Mouse (Mus musculus) midbrain, embryonic 16.5 days (tissue): Measurements from ENCODE around the gene Sox30. TPM values are rescaled to one million over a fixed set of nuclear protein-coding genes. Genes with fewer than 3 reads are reported as not detected.

Experiments
- ATAC-seq: fragments of 200-750 bp; cut with Nextera tagmentation; 2 replicates; pipeline ENCODE4 v1.8.0; 2017; ENCODE audit warnings: moderate TSS enrichment
- H3K27ac ChIP-seq: fragments of 300-500 bp; sonication (generic); 2 replicates; pipeline ENCODE4 v1.5.1; 2014; ENCODE audit warnings: mild to moderate bottlenecking, low read length, mixed read lengths
- H3K27me3 ChIP-seq: fragments of 300-500 bp; sonication (generic); 2 replicates; pipeline ENCODE4 v1.6.1; 2014; ENCODE audit warnings: low read depth, low read length, mixed read lengths; ENCODE audit not compliant: control insufficient read depth, insufficient read depth
- H3K36me3 ChIP-seq: fragments of 300-500 bp; sonication (generic); 2 replicates; pipeline ENCODE4 v1.6.1; 2014; ENCODE audit warnings: mild to moderate bottlenecking, low read length, moderate library complexity, mixed read lengths; ENCODE audit not compliant: control insufficient read depth, insufficient read depth
- H3K4me1 ChIP-seq: fragments of 300-500 bp; sonication (generic); 2 replicates; pipeline ENCODE4 v1.6.1; 2014; ENCODE audit warnings: mild to moderate bottlenecking, low read length, mixed read lengths; ENCODE audit not compliant: control insufficient read depth, insufficient read depth
- H3K4me2 ChIP-seq: fragments of 300-500 bp; sonication (generic); 2 replicates; pipeline ENCODE4 v1.6.1; 2014; ENCODE audit warnings: mild to moderate bottlenecking, low read length, mixed read lengths
- H3K4me3 ChIP-seq: fragments of 300-500 bp; sonication (generic); 2 replicates; pipeline ENCODE4 v1.5.1; 2014; ENCODE audit warnings: low read depth, mild to moderate bottlenecking, low read length, moderate library complexity, mixed read lengths
- H3K9ac ChIP-seq: fragments of 300-500 bp; sonication (generic); 2 replicates; pipeline ENCODE4 v1.6.1; 2014; ENCODE audit warnings: low read depth, low read length, mixed read lengths
- H3K9me3 ChIP-seq: fragments of 300-500 bp; sonication (generic); replicated peaks from 2 replicates; pipeline ENCODE4 v1.6.1; 2014; ENCODE audit warnings: mild to moderate bottlenecking, low read length, mixed read lengths; ENCODE audit not compliant: control insufficient read depth, poor library complexity, severe bottlenecking
- WGBS: fragments of 180-500 bp; shearing (Covaris S2); extraction: QIAGEN DNeasy Blood & Tissue Kit; methylation state at CpG from one replicate; pipeline ENCODE4 v1.1.7; 2014; 5-methylcytosine and 5-hydroxymethylcytosine counted together
- polyA plus RNA-seq: library from polyadenylated mRNA; unstranded; fragments of >200 nt; fragmentation: Nextera tagmentation; extraction: Ambion mirVana; gene quantifications from 2 replicates; pipeline ENCODE4 v1.2.1, GENCODE M21; 2015

The Sox30 gene
- polyA plus RNA-seq, 1 experiment from 2014 or later = 0.08 TPM

DNA sequence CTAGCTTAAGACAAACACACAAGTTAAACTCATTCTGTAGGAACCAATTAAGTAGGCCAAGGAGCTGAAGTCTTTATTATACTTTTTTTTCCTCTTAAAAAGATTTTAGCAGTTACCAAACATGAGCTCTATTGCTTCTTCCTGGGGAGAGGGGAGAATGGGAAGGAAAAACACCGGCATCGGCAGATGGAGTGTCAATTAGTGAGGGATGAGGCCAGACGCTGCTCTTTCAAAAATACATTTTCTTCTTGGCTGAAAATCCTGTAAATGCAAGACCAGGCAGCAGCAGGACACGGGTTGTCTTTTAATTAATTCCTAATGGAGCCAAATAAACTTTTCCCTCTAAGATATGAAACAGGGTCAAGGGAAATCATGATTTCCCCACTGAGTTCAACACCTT is 33.3 kb upstream of the Sox30 start:
- peaks cover 12% of the 10 kb centered on the region for H3K4me1 ChIP-seq
- H3K4me3 ChIP-seq = no peak overlapping the region
- no peaks in the 10 kb centered on the region for H3K27me3 ChIP-seq
- no peak overlapping the region for H3K27ac ChIP-seq
- no peaks in the 10 kb centered on the region for H3K9me3 ChIP-seq
- peaks cover 5% of the 10 kb centered on the region for H3K36me3 ChIP-seq
- 78% methylated on average over 4 of the region's 4 CpGs for WGBS
- no peak overlapping the region for H3K9ac ChIP-seq
- ATAC-seq = no peak
- no peak overlapping the region for H3K4me2 ChIP-seq

DNA sequence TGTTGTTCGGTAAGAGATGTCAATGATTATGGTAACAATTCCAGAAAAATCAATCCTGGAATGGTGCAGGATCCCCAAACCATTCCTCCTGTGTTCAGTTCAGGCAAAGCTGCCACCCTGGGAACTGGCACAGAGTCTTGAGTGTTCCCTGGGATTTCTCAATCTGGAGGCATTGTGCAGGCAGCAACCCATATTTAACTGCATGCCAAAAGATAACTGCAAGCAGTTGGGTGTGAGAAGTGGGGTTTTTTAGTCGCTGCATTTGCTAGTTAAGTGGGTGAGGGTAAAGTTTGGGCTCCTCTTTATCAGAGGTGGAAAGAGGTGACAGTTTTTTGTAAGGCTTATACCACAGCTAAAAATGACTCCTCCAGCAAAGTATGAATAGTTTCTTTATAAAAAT is 32.6 kb upstream of the Sox30 start:
- no peak overlapping the region for H3K9ac ChIP-seq
- peaks cover 8% of the 10 kb centered on the region for H3K4me1 ChIP-seq
- no peaks in the 10 kb centered on the region for H3K9me3 ChIP-seq
- no peak overlapping the region for H3K27ac ChIP-seq
- no peak for ATAC-seq
- H3K4me2 ChIP-seq = no peak overlapping the region
- H3K36me3 ChIP-seq = peaks cover 7% of the 10 kb centered on the region
- H3K27me3 ChIP-seq = no peaks in the 10 kb centered on the region
- H3K4me3 ChIP-seq = no peak overlapping the region
- WGBS = 97% methylated on average over 2 of the region's 2 CpGs

DNA sequence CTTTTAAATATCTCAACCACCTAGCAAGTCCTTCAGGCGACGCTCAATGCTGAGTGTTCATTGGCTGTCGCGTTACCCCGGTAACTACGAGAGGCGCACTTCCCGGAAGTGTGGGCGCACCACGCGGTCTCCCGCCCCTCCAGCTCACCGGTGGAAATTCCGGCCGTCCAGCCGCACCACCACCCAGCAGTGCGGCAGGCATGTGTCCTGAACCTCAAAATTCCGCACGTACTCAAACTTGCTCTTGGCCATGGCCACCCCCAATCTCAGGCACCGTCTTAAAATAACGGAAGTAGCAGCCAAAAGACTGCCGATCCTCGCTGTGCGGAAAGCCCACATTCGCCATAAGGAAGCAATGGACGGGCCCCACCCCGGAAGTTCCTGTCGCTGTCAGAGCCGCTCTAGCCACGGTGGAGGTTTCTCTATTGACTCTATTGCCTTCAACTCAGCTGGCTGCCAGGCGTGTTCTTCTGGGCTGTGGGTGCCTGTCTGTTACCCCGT is 24.9 kb upstream of the Sox30 start, which contains the start of gene Thg1l:
Gene Thg1l, minus strand, starts transcription at position 368 of the 501 bp plus-strand sequence.
- peak within 1 kb of the TSS; percentile 75 for H3K4me3 ChIP-seq
- peak within 1 kb of the TSS; percentile 81 for H3K27ac ChIP-seq
- WGBS = under 1% methylated on average over 32 of the region's 32 CpGs
- H3K36me3 ChIP-seq = peaks cover 2% of the 10 kb centered on the region; the same call in 1 of the 2 replicates
- H3K4me2 ChIP-seq = peak within 1 kb of the TSS; percentile 62
- peak; percentile 99 for ATAC-seq
- H3K9ac ChIP-seq = peak within 1 kb of the TSS; percentile 69; the same call in 1 of the 2 replicates
- peaks cover 4% of the 10 kb centered on the region for H3K4me1 ChIP-seq
- H3K9me3 ChIP-seq = no peaks in the 10 kb centered on the region
- no peaks in the 10 kb centered on the region for H3K27me3 ChIP-seq

DNA sequence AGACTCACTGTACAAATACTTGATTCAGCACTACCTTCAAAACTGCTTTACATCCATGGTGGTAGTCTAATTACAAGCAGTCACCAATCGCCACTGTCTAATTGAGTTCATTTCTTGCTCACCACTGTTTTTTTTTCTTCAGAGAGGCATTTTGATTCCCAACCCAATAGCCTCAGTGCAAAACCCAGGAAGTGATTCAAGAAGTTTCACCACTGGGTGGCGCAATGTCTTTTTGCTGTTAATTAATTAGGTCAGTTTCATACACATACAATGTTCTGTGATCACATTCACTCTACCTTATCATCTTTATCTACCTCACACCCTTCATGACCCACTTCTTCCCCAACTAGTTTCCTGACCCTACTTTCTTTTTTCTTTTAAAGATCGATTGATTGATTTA is 20.5 kb upstream of the Sox30 start:
- no peaks in the 10 kb centered on the region for H3K27me3 ChIP-seq
- H3K9ac ChIP-seq = no peak overlapping the region
- H3K36me3 ChIP-seq = no peaks in the 10 kb centered on the region
- H3K4me3 ChIP-seq = no peak overlapping the region
- no peak overlapping the region for H3K27ac ChIP-seq
- ATAC-seq = no peak
- H3K4me1 ChIP-seq = peaks cover 3% of the 10 kb centered on the region
- H3K4me2 ChIP-seq = no peak overlapping the region
- WGBS = 72% methylated on average over 3 of the region's 3 CpGs
- H3K9me3 ChIP-seq = no peaks in the 10 kb centered on the region

DNA sequence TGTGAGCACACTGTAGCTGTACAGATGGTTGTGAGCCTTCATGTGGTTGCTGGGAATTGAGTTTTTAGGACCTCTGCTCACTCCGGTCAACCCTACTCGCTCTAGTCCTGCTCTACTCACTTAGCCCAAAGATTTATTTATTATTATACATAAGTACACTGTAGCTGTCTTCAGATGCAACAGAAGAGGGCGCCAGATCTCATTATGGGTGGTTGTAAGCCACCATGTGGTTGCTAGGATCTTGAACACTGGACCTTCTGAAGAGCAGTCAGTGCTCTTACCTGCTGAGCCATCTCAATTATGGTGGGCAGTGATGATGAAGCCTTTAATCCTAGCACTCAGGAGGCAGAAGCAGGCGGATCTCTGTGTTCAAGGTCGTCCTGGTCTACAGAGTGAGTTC is 20.1 kb upstream of the Sox30 start:
- WGBS = 81% methylated on average over 5 of the region's 5 CpGs
- no peak overlapping the region for H3K9ac ChIP-seq
- H3K4me2 ChIP-seq = no peak overlapping the region
- H3K4me1 ChIP-seq = no peaks in the 10 kb centered on the region; the same call in 1 of the 2 replicates
- no peak overlapping the region for H3K27ac ChIP-seq
- H3K9me3 ChIP-seq = no peaks in the 10 kb centered on the region
- no peaks in the 10 kb centered on the region for H3K36me3 ChIP-seq
- no peak overlapping the region for H3K4me3 ChIP-seq
- H3K27me3 ChIP-seq = no peaks in the 10 kb centered on the region
- no peak for ATAC-seq

DNA sequence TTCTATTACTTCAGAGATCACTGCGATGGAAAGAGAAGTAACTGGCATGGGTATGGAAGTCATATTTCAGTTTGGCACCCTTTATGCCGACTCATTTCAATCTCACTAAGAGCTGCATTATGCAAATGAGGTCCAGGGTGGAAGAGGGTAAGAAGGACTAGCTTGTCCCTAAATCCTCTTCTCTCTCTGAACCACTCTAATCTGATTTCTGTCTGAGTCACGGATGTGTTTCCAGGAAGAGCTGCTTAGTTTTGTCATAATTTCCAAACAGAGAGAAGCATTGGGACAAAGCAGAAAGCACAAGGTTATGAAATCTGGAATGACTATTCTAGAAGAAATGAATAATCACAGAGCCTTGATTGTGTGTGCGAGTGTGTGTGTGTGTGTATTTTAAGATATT is 13.2 kb upstream of the Sox30 start:
- H3K4me2 ChIP-seq = no peak overlapping the region
- H3K9ac ChIP-seq = no peak overlapping the region
- H3K4me3 ChIP-seq = no peak overlapping the region
- ATAC-seq = no peak
- no peaks in the 10 kb centered on the region for H3K27me3 ChIP-seq
- H3K4me1 ChIP-seq = no peaks in the 10 kb centered on the region
- 88% methylated on average over 4 of the region's 4 CpGs for WGBS
- no peaks in the 10 kb centered on the region for H3K36me3 ChIP-seq
- no peaks in the 10 kb centered on the region for H3K9me3 ChIP-seq
- H3K27ac ChIP-seq = no peak overlapping the region

DNA sequence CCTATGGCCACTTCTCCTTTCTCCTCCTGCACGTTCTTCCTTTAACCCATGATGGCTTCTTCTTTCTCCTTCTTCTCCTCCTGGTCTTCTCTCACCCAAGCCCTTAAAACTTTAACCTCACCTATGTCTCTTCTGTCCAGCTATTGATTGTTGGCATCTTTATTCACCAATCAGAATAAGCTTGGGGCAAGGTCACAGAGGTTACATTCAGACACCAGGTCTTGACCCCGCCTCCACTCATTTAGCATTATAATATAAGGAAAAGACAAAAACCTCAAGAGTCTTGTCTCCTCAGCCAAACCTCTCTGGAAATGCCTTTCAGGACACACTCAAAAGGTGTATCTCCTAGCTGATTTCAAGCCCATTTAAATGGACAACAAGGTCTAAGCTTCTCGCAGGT is 11.6 kb upstream of the Sox30 start:
- H3K27me3 ChIP-seq = no peaks in the 10 kb centered on the region
- no peak overlapping the region for H3K4me2 ChIP-seq
- H3K36me3 ChIP-seq = no peaks in the 10 kb centered on the region
- 84% methylated on average over 3 of the region's 3 CpGs for WGBS
- no peaks in the 10 kb centered on the region for H3K9me3 ChIP-seq
- no peak overlapping the region for H3K27ac ChIP-seq
- H3K9ac ChIP-seq = no peak overlapping the region
- ATAC-seq = no peak
- H3K4me3 ChIP-seq = no peak overlapping the region
- H3K4me1 ChIP-seq = no peaks in the 10 kb centered on the region

DNA sequence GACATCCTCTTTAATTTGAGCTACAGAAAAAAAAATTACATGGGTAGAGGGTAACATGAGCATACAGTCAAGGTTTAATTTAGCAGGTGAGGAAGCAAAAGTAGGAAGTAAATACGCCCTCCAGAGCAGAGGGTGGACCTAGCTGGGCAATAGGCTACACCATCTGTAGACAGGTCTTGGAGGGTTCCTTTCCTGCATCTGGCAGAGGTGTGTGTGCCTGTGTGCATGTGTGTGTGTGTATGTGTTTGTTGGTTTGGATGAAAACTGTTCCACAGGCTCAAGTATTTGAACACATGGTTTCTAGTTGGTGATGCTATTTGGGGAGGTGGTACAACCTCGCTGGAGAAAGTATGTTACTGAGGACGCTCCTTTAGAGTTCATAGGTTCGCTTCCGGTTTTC is 6.5 kb upstream of the Sox30 start:
- Histone ChIP-seq H3K9me3 (no peaks in the 10 kb centered on the region), H3K36me3 (no peaks in the 10 kb centered on the region), H3K9ac (no peak overlapping the region), H3K27me3 (no peaks in the 10 kb centered on the region), H3K4me1 (no peaks in the 10 kb centered on the region), H3K4me3 (no peak overlapping the region), H3K27ac (no peak overlapping the region), H3K4me2 (no peak overlapping the region)
- no peak for ATAC-seq
- WGBS = 89% methylated on average over 5 of the region's 5 CpGs

DNA sequence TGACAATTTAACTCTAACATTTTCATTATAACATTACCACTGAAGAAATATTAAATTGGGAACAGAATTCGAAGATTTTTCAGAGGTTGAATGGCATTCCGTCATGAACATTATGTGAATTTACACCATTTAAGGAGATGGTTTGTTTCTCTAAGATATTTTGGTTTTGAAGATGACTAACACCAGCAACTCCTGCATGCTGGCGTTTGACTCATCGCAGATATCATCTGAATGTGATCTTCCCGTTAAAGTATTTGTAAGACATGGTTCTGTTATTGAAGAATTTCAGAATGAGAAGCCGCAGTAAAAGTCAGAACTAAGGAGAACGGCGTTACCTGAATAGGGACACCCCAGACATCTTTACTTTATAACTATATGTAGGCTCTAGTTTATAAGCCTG is 5.6 kb upstream of the Sox30 start:
- Histone ChIP-seq H3K36me3 (no peaks in the 10 kb centered on the region), H3K4me2 (no peak overlapping the region), H3K27me3 (no peaks in the 10 kb centered on the region), H3K27ac (no peak overlapping the region), H3K9ac (no peak overlapping the region), H3K9me3 (no peaks in the 10 kb centered on the region), H3K4me1 (no peaks in the 10 kb centered on the region), H3K4me3 (no peak overlapping the region)
- 91% methylated on average over 8 of the region's 8 CpGs for WGBS
- no peak for ATAC-seq
